Mouse (Mus musculus) bone marrow macrophage, adult 2 months (primary cell): Measurements from ENCODE around the gene Fbxo17. TPM values are rescaled to one million over a fixed set of nuclear protein-coding genes. Genes with fewer than 3 reads are reported as not detected.
"Not testable (repeated sequence)": the region's sequence is repeated elsewhere in the genome, so short reads cannot be mapped to it uniquely, and the experiment has no call there.

ENCODE experiments used
- H3K27ac ChIP-seq: 2 replicates; pipeline ENCODE4 v1.5.1; 2012; ENCODE audit warnings: low read depth, low read length; ENCODE audit not compliant: insufficient read depth
- H3K4me1 ChIP-seq: 2 replicates; pipeline ENCODE4 v1.6.1; 2012; ENCODE audit warnings: low read length; ENCODE audit not compliant: control insufficient read depth, insufficient read depth
- H3K4me3 ChIP-seq: 2 replicates; pipeline ENCODE4 v1.5.1; 2012; ENCODE audit warnings: mild to moderate bottlenecking, low read length, moderate library complexity; ENCODE audit not compliant: insufficient read depth
- CTCF ChIP-seq: IDR thresholded peaks from 2 replicates; pipeline ENCODE4 v1.5.1; 2012; ENCODE audit warnings: low read depth, mild to moderate bottlenecking, low read length, moderate library complexity
- POLR2A ChIP-seq: IDR thresholded peaks from 2 replicates; pipeline ENCODE4 v1.6.1; 2012; ENCODE audit warnings: mild to moderate bottlenecking, low read depth, low read length, borderline replicate concordance
- polyA plus RNA-seq: library from polyadenylated mRNA; stranded (reverse); fragments of >200 nt; gene quantifications from 2 replicates; pipeline ENCODE4 v1.2.4, GENCODE M21; 2012; ENCODE audit not compliant: missing spikeins, insufficient read depth, insufficient read length

The Fbxo17 gene
- polyA plus RNA-seq, 1 experiment = 0.47 TPM

GRCm38 (mm10) chr7:28692545-28693320 lies 23.9 kb upstream of the Fbxo17 start, which contains the start of gene Fbxo27:
TSS of gene Fbxo27 (plus strand) at chr7:28692849.
- H3K4me1 ChIP-seq = no peaks in the 10 kb centered on the region
- TF ChIP-seq POLR2A = no peak
- no peak for TF ChIP-seq CTCF
- no peak within 1 kb of the TSS for H3K27ac ChIP-seq
- peak within 1 kb of the TSS; percentile 53 for H3K4me3 ChIP-seq

- TF ChIP-seq POLR2A (no peak), CTCF (no peak)
- Histone ChIP-seq H3K4me3 (peak overlapping the region; percentile 53), H3K4me1 (no peaks in the 10 kb centered on the region), H3K27ac (no peak overlapping the region)
Observed at GRCm38 (mm10) chr7:28693321-28693966, 23.2 kb upstream of the Fbxo17 start.

GRCm38 (mm10) chr7:28694423-28694822 lies 22.2 kb upstream of the Fbxo17 start:
- no peaks in the 10 kb centered on the region for H3K4me1 ChIP-seq
- no peak overlapping the region for H3K4me3 ChIP-seq
- no peak overlapping the region for H3K27ac ChIP-seq
- no peak for TF ChIP-seq POLR2A
- TF ChIP-seq CTCF = no peak

GRCm38 (mm10) chr7:28694966-28695511 lies 21.6 kb upstream of the Fbxo17 start:
- Histone ChIP-seq H3K4me3 (no peak overlapping the region), H3K27ac (no peak overlapping the region), H3K4me1 (no peaks in the 10 kb centered on the region)
- TF ChIP-seq CTCF (no peak), POLR2A (no peak)

GRCm38 (mm10) chr7:28697277-28697676 lies 19.3 kb upstream of the Fbxo17 start:
- TF ChIP-seq POLR2A = no peak
- no peak for TF ChIP-seq CTCF
- H3K4me3 ChIP-seq = no peak overlapping the region
- no peak overlapping the region for H3K27ac ChIP-seq
- peaks cover under 1% of the 10 kb centered on the region; the same call in 1 of the 2 replicates for H3K4me1 ChIP-seq

- Histone ChIP-seq H3K27ac (no peak overlapping the region), H3K4me1 (peaks cover 7% of the 10 kb centered on the region), H3K4me3 (no peak overlapping the region)
- TF ChIP-seq POLR2A (no peak), CTCF (no peak)
Observed at GRCm38 (mm10) chr7:28700269-28700668, 16.3 kb upstream of the Fbxo17 start.

- H3K27ac ChIP-seq, H3K4me1 ChIP-seq, H3K4me3 ChIP-seq: not testable (repeated sequence)
Observed at GRCm38 (mm10) chr7:28701306-28701705, 15.3 kb upstream of the Fbxo17 start.

- no peak overlapping the region for H3K27ac ChIP-seq
- H3K4me3 ChIP-seq = no peak overlapping the region
- TF ChIP-seq CTCF = no peak
- TF ChIP-seq POLR2A = no peak
- peaks cover 7% of the 10 kb centered on the region for H3K4me1 ChIP-seq
Observed at GRCm38 (mm10) chr7:28702601-28703143, 13.9 kb upstream of the Fbxo17 start.

GRCm38 (mm10) chr7:28709454-28709853 lies 7.2 kb upstream of the Fbxo17 start:
- Histone ChIP-seq H3K4me1 (peaks cover 4% of the 10 kb centered on the region), H3K4me3 (no peak overlapping the region), H3K27ac (no peak overlapping the region)
- no peak for TF ChIP-seq CTCF

- Histone ChIP-seq H3K4me1 (peaks cover 4% of the 10 kb centered on the region), H3K4me3 (no peak overlapping the region), H3K27ac (no peak overlapping the region)
- no peak for TF ChIP-seq CTCF
- TF ChIP-seq POLR2A = no peak
Observed at GRCm38 (mm10) chr7:28710962-28711361, 5.6 kb upstream of the Fbxo17 start.
